Mouse (Mus musculus): ENCODE measurements around the gene Cyth3.
A peak's percentile ranks its signal among the peaks of the same experiment; 100 is the strongest.

Cyth3 gene

GRCm38 (mm10) chr5:143665561-143665960 lies 43.3 kb downstream of the Cyth3 start:
- ATAC-seq (ENCODE audit: low TSS enrichment), result no peak

DNA sequence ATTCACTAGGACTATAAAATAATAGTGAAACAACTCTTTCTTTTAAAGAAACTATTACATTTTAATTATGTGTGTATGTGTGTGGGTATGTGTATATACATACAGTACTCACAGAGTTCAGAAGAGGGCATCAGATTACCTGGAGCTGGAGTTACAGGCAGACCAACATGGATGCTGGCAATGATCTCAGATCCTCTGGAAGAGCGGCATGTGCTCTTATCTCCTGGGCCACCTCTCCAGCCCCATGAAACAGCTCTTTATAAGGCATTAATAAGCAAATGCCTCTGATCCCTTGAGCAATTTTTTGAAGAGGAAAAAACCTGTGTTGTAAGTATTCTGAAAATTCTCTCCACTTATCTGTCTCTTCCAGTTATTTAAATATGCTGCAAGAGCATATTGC lies 43.8 kb downstream of the Cyth3 start:
- ATAC-seq (ENCODE audit: low TSS enrichment), result no peak

GRCm38 (mm10) chr5:143668884-143669283 lies 46.6 kb downstream of the Cyth3 start:
- ATAC-seq (ENCODE audit: low TSS enrichment), result no peak

DNA sequence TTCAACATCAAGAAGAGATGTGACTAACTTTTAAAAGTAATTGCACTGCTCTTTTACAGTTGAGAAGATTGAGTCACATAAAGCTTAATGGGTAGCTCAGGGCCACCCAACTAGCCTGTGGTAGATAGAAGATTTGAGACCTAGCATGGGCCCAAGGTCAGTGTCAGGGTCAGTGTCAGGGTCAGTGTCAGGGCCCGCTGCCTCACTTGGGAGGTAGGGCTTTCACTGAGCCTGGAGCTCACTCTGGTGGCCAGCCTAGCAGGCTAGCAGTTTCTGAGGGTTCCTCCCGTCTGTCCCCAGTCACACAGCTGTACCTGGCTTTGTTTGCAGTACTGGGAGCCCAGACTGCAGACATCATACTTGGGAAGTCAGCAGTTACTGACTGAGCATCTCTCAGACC lies 47.1 kb downstream of the Cyth3 start:
- ATAC-seq (ENCODE audit: low TSS enrichment), result no peak

- no peak for ATAC-seq (ENCODE audit: low TSS enrichment)
Measured at GRCm38 (mm10) chr5:143669839-143670238, 47.6 kb downstream of the Cyth3 start.

- ATAC-seq (ENCODE audit: low TSS enrichment), result peak; percentile 77
Measured at GRCm38 (mm10) chr5:143670740-143671415, 48.6 kb downstream of the Cyth3 start.

- no peak for ATAC-seq (ENCODE audit: low TSS enrichment)
Measured at GRCm38 (mm10) chr5:143674576-143674975, 52.3 kb downstream of the Cyth3 start.

- no peak for ATAC-seq (ENCODE audit: low TSS enrichment)
Measured at GRCm38 (mm10) chr5:143676218-143676985, 54.2 kb downstream of the Cyth3 start.

DNA sequence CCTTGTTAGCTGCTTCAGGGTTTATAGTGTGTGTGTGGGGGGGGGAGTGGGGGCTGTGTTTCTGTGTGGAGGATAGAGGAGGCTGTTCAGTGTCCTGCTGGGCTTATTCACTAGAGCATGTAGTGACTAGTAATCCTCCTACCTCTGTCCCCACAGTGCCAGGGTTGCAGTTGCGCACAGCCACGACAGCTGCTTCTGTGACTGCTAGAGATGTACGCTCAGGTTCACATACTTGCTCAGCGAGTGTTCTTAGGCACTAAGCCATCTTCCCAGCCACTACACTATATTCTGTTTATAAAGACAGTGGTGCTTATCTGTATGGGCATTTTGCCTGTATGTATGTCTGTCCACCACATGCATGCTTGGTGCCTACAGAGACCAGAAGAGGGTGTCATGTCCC lies 55.1 kb downstream of the Cyth3 start:
- no peak for ATAC-seq (ENCODE audit: low TSS enrichment)

DNA sequence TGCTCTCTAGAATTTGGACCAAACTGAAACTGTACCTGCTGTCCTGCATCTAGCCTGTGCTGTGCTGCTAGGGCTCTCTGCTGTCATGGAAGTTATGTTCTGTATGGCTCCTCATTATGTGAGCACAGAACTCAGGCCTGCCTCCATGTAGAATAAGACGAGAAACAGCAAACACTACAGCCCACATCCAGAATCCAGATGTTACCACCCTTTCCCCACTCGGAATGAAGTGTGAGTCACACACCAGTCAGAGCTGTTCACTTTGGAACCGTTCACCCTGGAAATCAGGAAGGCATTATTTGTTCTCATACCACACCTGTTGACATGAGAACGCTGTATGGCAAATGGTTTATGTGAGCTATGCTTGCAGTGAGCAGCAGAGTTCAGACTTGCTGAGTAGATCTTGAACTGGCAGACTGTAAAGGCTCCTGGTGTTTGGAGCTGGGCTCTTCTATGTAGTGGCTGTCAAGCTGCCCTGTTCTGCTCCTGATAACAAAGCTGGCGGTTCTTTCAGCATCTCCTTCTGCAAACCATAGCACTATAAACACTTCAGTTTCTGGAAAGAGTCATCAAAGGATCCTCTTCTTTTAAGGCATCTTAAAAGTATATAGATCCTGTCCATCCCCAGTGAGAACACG lies 56.5 kb downstream of the Cyth3 start:
- ATAC-seq (ENCODE audit: low TSS enrichment), result no peak

DNA sequence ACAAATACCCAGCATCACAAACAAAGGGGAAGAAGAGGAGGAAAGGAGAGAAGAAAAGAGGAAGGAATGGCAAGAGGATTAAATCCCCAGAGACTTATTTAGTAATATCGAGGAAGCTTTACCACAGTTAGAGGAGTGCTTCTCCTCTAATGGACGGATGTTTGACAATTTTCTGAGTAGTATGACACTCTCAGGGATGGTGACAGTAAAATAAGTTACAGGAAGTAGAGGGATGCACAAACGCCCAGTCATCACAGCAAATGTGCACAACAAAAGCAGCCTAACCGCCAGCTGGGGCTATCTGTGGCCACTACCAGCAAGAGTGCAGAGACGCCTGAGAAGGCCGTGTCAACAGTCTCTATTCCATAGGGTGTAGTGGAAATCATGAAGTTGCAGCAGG lies 57.4 kb downstream of the Cyth3 start:
- ATAC-seq (ENCODE audit: low TSS enrichment), result no peak

- peak; percentile 15; the same call in 1 of the 2 replicates for ATAC-seq (ENCODE audit: low TSS enrichment)
Measured at GRCm38 (mm10) chr5:143683696-143684095, 61.4 kb downstream of the Cyth3 start.

- no peak for ATAC-seq (ENCODE audit: low TSS enrichment)
Measured at GRCm38 (mm10) chr5:143684911-143685390, 62.7 kb downstream of the Cyth3 start.

DNA sequence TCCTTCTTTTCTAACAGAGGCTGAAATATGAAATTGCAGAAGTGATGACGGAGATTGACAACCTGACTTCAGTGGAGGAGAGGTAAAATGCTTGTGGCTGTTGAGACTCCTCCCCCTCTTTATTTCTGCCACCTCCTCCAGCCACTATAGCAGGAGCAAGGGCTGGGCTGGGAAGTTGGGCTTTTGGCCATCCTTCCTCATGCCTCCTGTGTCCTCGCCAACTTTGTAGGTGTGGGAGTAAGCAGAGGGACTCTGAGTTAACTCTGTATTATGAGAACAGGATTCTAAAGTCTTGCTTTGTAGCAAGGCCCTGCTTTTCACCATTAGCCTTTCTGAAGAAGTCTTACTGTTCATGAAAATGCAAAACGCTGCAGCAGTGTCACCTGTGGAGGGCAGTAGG lies 64.2 kb downstream of the Cyth3 start:
- peak; percentile 22; the same call in 1 of the 2 replicates for ATAC-seq (ENCODE audit: low TSS enrichment)

GRCm38 (mm10) chr5:143687589-143687988 lies 65.3 kb downstream of the Cyth3 start:
- ATAC-seq (ENCODE audit: low TSS enrichment), result no peak

DNA sequence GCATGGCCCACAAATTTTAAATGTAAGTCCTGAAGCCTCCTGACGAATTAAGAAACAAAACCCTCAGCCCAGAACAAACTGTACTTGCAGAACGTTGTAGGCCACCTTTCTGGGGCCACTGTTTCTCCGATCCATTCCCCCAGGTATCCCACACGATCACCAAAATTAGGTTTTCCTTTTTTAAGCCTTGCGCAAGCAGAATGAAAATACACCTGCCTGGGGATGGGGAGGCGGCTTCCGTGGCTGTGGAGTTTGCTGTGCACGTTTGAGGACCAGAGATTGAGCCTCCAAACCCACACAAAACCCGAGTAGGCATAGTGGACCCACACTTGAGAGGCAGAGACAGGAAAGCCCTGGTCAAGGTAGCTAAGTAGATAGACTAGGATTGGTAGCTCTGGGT lies 68.1 kb downstream of the Cyth3 start:
- peak; percentile 31; the same call in 1 of the 2 replicates for ATAC-seq (ENCODE audit: low TSS enrichment)

- ATAC-seq (ENCODE audit: low TSS enrichment), result peak; percentile 75
Measured at GRCm38 (mm10) chr5:143690926-143691325, 68.7 kb downstream of the Cyth3 start.

DNA sequence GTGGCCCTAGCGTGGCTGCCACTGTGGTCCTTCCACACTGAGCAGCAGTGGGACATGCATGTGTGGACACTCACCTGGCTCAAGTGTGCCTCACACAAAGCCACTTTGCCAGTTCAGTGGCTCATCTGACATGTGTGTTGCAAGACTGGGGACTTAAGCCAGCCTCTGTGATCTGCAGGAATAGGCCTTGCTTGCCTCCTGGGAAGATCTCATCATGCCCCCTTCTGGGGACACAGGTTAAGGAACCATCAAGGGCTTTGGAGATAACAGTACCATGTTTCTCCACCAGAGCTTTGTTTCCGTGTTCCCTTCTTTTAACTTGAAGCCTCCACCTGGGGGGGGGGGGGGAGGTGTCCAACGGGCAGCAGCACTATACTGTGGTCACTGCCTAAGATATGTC lies 74.1 kb downstream of the Cyth3 start:
- ATAC-seq (ENCODE audit: low TSS enrichment), result no peak

GRCm38 (mm10) chr5:143698454-143698853 lies 76.2 kb downstream of the Cyth3 start:
- no peak for ATAC-seq (ENCODE audit: low TSS enrichment)

DNA sequence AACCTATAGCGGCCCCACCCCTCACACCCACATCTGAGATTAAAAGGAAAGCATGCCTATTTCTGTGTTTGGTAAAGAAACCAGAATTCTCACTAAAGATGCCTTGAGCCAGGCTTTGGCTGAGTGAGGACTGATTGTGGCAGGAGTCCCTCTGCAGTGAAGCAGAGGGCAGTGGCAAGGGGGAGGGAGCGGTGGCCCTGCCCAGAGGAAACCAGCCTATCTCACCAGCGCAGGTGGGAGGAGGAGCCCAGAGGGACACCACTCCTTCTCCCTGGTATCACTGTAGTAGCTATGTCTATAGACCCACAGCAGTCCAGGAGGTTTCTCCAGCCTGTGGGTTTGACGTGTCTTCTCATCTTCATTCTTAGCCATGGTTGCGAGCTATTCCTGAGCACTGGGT lies 78.0 kb downstream of the Cyth3 start:
- ATAC-seq (ENCODE audit: low TSS enrichment), result no peak

GRCm38 (mm10) chr5:143701074-143701473 lies 78.8 kb downstream of the Cyth3 start:
- no peak for ATAC-seq (ENCODE audit: low TSS enrichment)

GRCm38 (mm10) chr5:143704875-143705658 lies 82.8 kb downstream of the Cyth3 start:
- no peak for ATAC-seq (ENCODE audit: low TSS enrichment)

Data from frontal cortex, adult (tissue).